In the genomic region with DNA sequence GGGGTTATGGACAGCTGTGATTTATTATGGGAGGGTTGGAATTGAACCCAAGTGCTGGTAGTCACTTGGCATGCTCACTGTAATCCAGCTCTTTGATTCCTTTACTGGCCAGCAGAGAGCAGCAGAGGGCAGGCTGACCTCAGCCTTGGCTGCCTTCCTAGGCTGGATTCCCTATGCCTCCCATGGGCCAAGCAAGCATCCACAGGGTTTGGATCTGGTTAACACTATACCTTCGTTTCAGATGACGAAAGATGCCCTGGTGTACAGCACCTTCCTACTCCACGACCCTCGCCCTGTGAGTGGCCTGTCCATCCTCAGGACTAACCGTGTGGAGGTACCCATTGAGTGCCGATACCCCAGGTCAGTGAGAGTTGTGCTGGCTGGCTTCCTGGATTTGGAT, we compare ENCODE assay signal across 9 mouse cellular contexts. TPM values are rescaled to one million over a fixed set of nuclear protein-coding genes. Genes with fewer than 3 reads are reported as not detected.
DNase-seq lines count a peak whose midpoint lies in the region; ATAC-seq and TF ChIP-seq lines count a peak whose summit lies in the region.
"Had no signal": no experiment of that assay in that cellular context is flagged by ENCODE, and none has a peak within 500 bp of the region (broad histone marks: within the 10 kb centered on the region; RNA-seq: fewer than 3 reads in every experiment).

No protein-coding gene starts in this region.

- no peak for ATAC-seq in forebrain, embryonic 14.5 days
- ATAC-seq in forebrain, embryonic 13.5 days = no peak
- ATAC-seq in embryonic facial prominence, embryonic 11.5 days (replicated peaks; ENCODE audit: insufficient number of reproducible peaks, low FRiP score, low TSS enrichment, low read depth) = no peak
- ATAC-seq in hindbrain, postnatal 0 days = peak; percentile 47

- H3K27ac ChIP-seq in forebrain, embryonic 14.5 days (ENCODE audit: low read depth, low read length) = no peak overlapping the region
- no peak overlapping the region for H3K27ac ChIP-seq in forebrain, embryonic 13.5 days
- H3K27ac ChIP-seq in embryonic facial prominence, embryonic 11.5 days (replicated peaks; ENCODE audit: low read depth, low read length) = no peak overlapping the region
- no peak overlapping the region for H3K27ac ChIP-seq in hindbrain, postnatal 0 days
- H3K27ac ChIP-seq: limb, embryonic 12.5 days had no signal

- H3K4me2 ChIP-seq in forebrain, embryonic 14.5 days (ENCODE audit: low read length) = no peak overlapping the region
- no peak overlapping the region for H3K4me2 ChIP-seq in forebrain, embryonic 13.5 days
- H3K4me2 ChIP-seq in embryonic facial prominence, embryonic 11.5 days (ENCODE audit: low read depth, low read length) = no peak overlapping the region
- no peak overlapping the region for H3K4me2 ChIP-seq in hindbrain, postnatal 0 days (ENCODE audit: low read depth, low read length)
- H3K4me2 ChIP-seq: limb, embryonic 12.5 days had no signal

- 39% methylated on average over 6 of the region's 6 CpGs for WGBS in forebrain, embryonic 14.5 days
- WGBS in forebrain, embryonic 13.5 days = 38% methylated on average over 6 of the region's 6 CpGs
- 33% methylated on average over 6 of the region's 6 CpGs for WGBS in embryonic facial prominence, embryonic 11.5 days
- 38% methylated on average over 6 of the region's 6 CpGs for WGBS in hindbrain, postnatal 0 days

- H3K4me1 ChIP-seq in forebrain, embryonic 14.5 days (ENCODE audit: control insufficient read depth, insufficient read depth, low read length) = no peaks in the 10 kb centered on the region
- no peaks in the 10 kb centered on the region for H3K4me1 ChIP-seq in forebrain, embryonic 13.5 days
- H3K4me1 ChIP-seq in embryonic facial prominence, embryonic 11.5 days (ENCODE audit: control insufficient read depth, insufficient read depth, low read length) = no peaks in the 10 kb centered on the region
- H3K4me1 ChIP-seq in hindbrain, postnatal 0 days (ENCODE audit: insufficient read depth, low read length) = no peaks in the 10 kb centered on the region
- H3K4me1 ChIP-seq: limb, embryonic 12.5 days had no signal

- peak; percentile 63 for DNase-seq in forebrain, embryonic 14.5 days (ENCODE audit: low spot score)
- peak; percentile 50 for DNase-seq in urinary bladder, postnatal 36 days (ENCODE audit: low spot score in 2 of 2)
- DNase-seq in urinary bladder, adult 2 months (ENCODE audit: low spot score) = no peak
- DNase-seq in embryonic facial prominence, embryonic 11.5 days (ENCODE audit: low spot score) = peak; percentile 75
- DNase-seq in hindbrain, postnatal 0 days (ENCODE audit: low spot score) = peak; percentile 78
- DNase-seq in lung, adult 18-20 months = peak; percentile 45 to 60
- peak; percentile 74 for DNase-seq in splenic B cell, adult 2 months (ENCODE audit: low read depth, low spot score)

- H3K9me3 ChIP-seq in forebrain, embryonic 14.5 days (replicated peaks; ENCODE audit: control insufficient read depth, low read length) = no peaks in the 10 kb centered on the region
- no peaks in the 10 kb centered on the region for H3K9me3 ChIP-seq in forebrain, embryonic 13.5 days (replicated peaks)
- no peaks in the 10 kb centered on the region for H3K9me3 ChIP-seq in embryonic facial prominence, embryonic 11.5 days (replicated peaks; ENCODE audit: control insufficient read depth, low read length)
- no peaks in the 10 kb centered on the region for H3K9me3 ChIP-seq in hindbrain, postnatal 0 days (ENCODE audit: low read length)
- H3K9me3 ChIP-seq: limb, embryonic 12.5 days had no signal

- peak; percentile 87 for TF ChIP-seq CTCF in hindbrain, postnatal 0 days (IDR thresholded peaks at IDR 0.05; ENCODE audit: low read depth)

- no peaks in the 10 kb centered on the region for H3K27me3 ChIP-seq in forebrain, embryonic 14.5 days (replicated peaks; ENCODE audit: control insufficient read depth, insufficient read depth, low read length)
- H3K27me3 ChIP-seq in forebrain, embryonic 13.5 days = no peaks in the 10 kb centered on the region
- no peaks in the 10 kb centered on the region for H3K27me3 ChIP-seq in embryonic facial prominence, embryonic 11.5 days (ENCODE audit: control insufficient read depth, insufficient read depth, low read length)
- no peaks in the 10 kb centered on the region for H3K27me3 ChIP-seq in hindbrain, postnatal 0 days (ENCODE audit: insufficient read depth, low read length)
- H3K27me3 ChIP-seq in splenic B cell, adult 2 months (ENCODE audit: control insufficient read depth, insufficient read depth, low read length, poor library complexity, severe bottlenecking) = no peaks in the 10 kb centered on the region
- H3K27me3 ChIP-seq: limb, embryonic 12.5 days had no signal

- H3K4me3 ChIP-seq in forebrain, embryonic 14.5 days (ENCODE audit: low read depth, low read length) = no peak overlapping the region
- no peak overlapping the region for H3K4me3 ChIP-seq in forebrain, embryonic 13.5 days
- no peak overlapping the region for H3K4me3 ChIP-seq in embryonic facial prominence, embryonic 11.5 days (ENCODE audit: low read depth, low read length)
- H3K4me3 ChIP-seq in hindbrain, postnatal 0 days (ENCODE audit: low read length) = no peak overlapping the region
- H3K4me3 ChIP-seq: limb, embryonic 12.5 days had no signal

- no peak overlapping the region for H3K9ac ChIP-seq in forebrain, embryonic 14.5 days (ENCODE audit: low read length)
- no peak overlapping the region for H3K9ac ChIP-seq in forebrain, embryonic 13.5 days
- H3K9ac ChIP-seq in embryonic facial prominence, embryonic 11.5 days (replicated peaks; ENCODE audit: low read length) = no peak overlapping the region
- H3K9ac ChIP-seq in hindbrain, postnatal 0 days (replicated peaks; ENCODE audit: low read length) = no peak overlapping the region
- H3K9ac ChIP-seq: limb, embryonic 12.5 days had no signal

- no peaks in the 10 kb centered on the region for H3K36me3 ChIP-seq in forebrain, embryonic 14.5 days (ENCODE audit: control insufficient read depth, insufficient read depth, low read length)
- H3K36me3 ChIP-seq in forebrain, embryonic 13.5 days (ENCODE audit: poor library complexity, severe bottlenecking) = no peaks in the 10 kb centered on the region
- H3K36me3 ChIP-seq in embryonic facial prominence, embryonic 11.5 days (replicated peaks; ENCODE audit: control insufficient read depth, insufficient read depth, low read depth, low read length) = no peaks in the 10 kb centered on the region
- H3K36me3 ChIP-seq in hindbrain, postnatal 0 days (ENCODE audit: insufficient read depth, low read length) = no peaks in the 10 kb centered on the region
- H3K36me3 ChIP-seq in splenic B cell, adult 2 months (ENCODE audit: control insufficient read depth, insufficient read depth, low read length, poor library complexity, severe bottlenecking) = no peaks in the 10 kb centered on the region
- H3K36me3 ChIP-seq: limb, embryonic 12.5 days had no signal

RNA-seq across cellular contexts. Expression of gene Zp3, which starts 2.5 kb away (rescaled TPM):
- polyA plus RNA-seq in forebrain, embryonic 14.5 days (2014; fragmentation: Nextera tagmentation; extraction: Ambion mirVana) = 0.13 and 0.16 TPM in 2 replicates
- polyA plus RNA-seq in forebrain, embryonic 13.5 days (2015; fragmentation: Nextera tagmentation; extraction: Ambion mirVana) = not detected in 2 replicates
- polyA plus RNA-seq in urinary bladder, adult 2 months (2012; rRNA removed) = not detected in 2 replicates
- polyA plus RNA-seq in embryonic facial prominence, embryonic 11.5 days (2014; fragmentation: Nextera tagmentation; extraction: Ambion mirVana) = 0.21 TPM in 1 of 2 replicates, not detected in the other
- 0.10 TPM in 1 of 2 replicates, not detected in the other for total RNA-seq in hindbrain, postnatal 0 days (2014; rRNA removed)
- polyA plus RNA-seq in hindbrain, postnatal 0 days (2015; fragmentation: Nextera tagmentation; extraction: Ambion mirVana) = 0.18 and 0.39 TPM in 2 replicates
- polyA plus RNA-seq: limb, embryonic 12.5 days had no signal

RNA-seq across cellular contexts. Expression of gene Ssc4d, which starts 8.1 kb away (rescaled TPM):
- polyA plus RNA-seq in forebrain, embryonic 14.5 days (2014; fragmentation: Nextera tagmentation; extraction: Ambion mirVana) = 0.99 and 1.4 TPM in 2 replicates
- 0.48 TPM in 2 replicates for polyA plus RNA-seq in forebrain, embryonic 13.5 days (2015; fragmentation: Nextera tagmentation; extraction: Ambion mirVana)
- 3.4 and 4.2 TPM in 2 replicates for polyA plus RNA-seq in urinary bladder, adult 2 months (2012; rRNA removed)
- 3.0 TPM in 2 replicates for polyA plus RNA-seq in embryonic facial prominence, embryonic 11.5 days (2014; fragmentation: Nextera tagmentation; extraction: Ambion mirVana)
- total RNA-seq in hindbrain, postnatal 0 days (2014; rRNA removed) = 6.5 and 18.9 TPM in 2 replicates
- 3.6 and 3.8 TPM in 2 replicates for polyA plus RNA-seq in hindbrain, postnatal 0 days (2015; fragmentation: Nextera tagmentation; extraction: Ambion mirVana)

RNA-seq across cellular contexts. Expression of gene Dtx2, which starts 12.2 kb away (rescaled TPM):
- 24.9 and 30.5 TPM in 2 replicates for polyA plus RNA-seq in forebrain, embryonic 14.5 days (2014; fragmentation: Nextera tagmentation; extraction: Ambion mirVana)
- polyA plus RNA-seq in forebrain, embryonic 13.5 days (2015; fragmentation: Nextera tagmentation; extraction: Ambion mirVana) = 25.5 and 27.2 TPM in 2 replicates
- 16.8 and 17.3 TPM in 2 replicates for polyA plus RNA-seq in urinary bladder, adult 2 months (2012; rRNA removed)
- polyA plus RNA-seq in embryonic facial prominence, embryonic 11.5 days (2014; fragmentation: Nextera tagmentation; extraction: Ambion mirVana) = 22.6 and 29.2 TPM in 2 replicates
- 23.5 and 28.6 TPM in 2 replicates for total RNA-seq in hindbrain, postnatal 0 days (2014; rRNA removed)
- polyA plus RNA-seq in hindbrain, postnatal 0 days (2015; fragmentation: Nextera tagmentation; extraction: Ambion mirVana) = 17.4 and 17.9 TPM in 2 replicates

RNA-seq across cellular contexts. Expression of gene Ywhag, which starts 48.0 kb away (rescaled TPM):
- 361 and 450 TPM in 2 replicates for polyA plus RNA-seq in forebrain, embryonic 14.5 days (2014; fragmentation: Nextera tagmentation; extraction: Ambion mirVana)
- 424 and 485 TPM in 2 replicates for polyA plus RNA-seq in forebrain, embryonic 13.5 days (2015; fragmentation: Nextera tagmentation; extraction: Ambion mirVana)
- polyA plus RNA-seq in urinary bladder, adult 2 months (2012; rRNA removed) = 54.0 and 76.6 TPM in 2 replicates
- 132 and 133 TPM in 2 replicates for polyA plus RNA-seq in embryonic facial prominence, embryonic 11.5 days (2014; fragmentation: Nextera tagmentation; extraction: Ambion mirVana)
- total RNA-seq in hindbrain, postnatal 0 days (2014; rRNA removed) = 334 and 336 TPM in 2 replicates
- 734 and 782 TPM in 2 replicates for polyA plus RNA-seq in hindbrain, postnatal 0 days (2015; fragmentation: Nextera tagmentation; extraction: Ambion mirVana)

RNA-seq across cellular contexts. Expression of gene Upk3b, which starts 55.9 kb away (rescaled TPM):
- polyA plus RNA-seq in forebrain, embryonic 14.5 days (2014; fragmentation: Nextera tagmentation; extraction: Ambion mirVana) = not detected in 2 replicates
- polyA plus RNA-seq in forebrain, embryonic 13.5 days (2015; fragmentation: Nextera tagmentation; extraction: Ambion mirVana) = not detected in 2 replicates
- 113 and 152 TPM in 2 replicates for polyA plus RNA-seq in urinary bladder, adult 2 months (2012; rRNA removed)
- polyA plus RNA-seq in embryonic facial prominence, embryonic 11.5 days (2014; fragmentation: Nextera tagmentation; extraction: Ambion mirVana) = 0.65 and 0.85 TPM in 2 replicates
- total RNA-seq in hindbrain, postnatal 0 days (2014; rRNA removed) = not detected in 2 replicates
- not detected in 2 replicates for polyA plus RNA-seq in hindbrain, postnatal 0 days (2015; fragmentation: Nextera tagmentation; extraction: Ambion mirVana)
